In genomic region chr10:81145778-81146177, GRCm38 (mm10) we compare ENCODE assay signal across 17 mouse cellular contexts. TPM values are rescaled to one million over a fixed set of nuclear protein-coding genes. Genes with fewer than 3 reads are reported as not detected.
DNase-seq lines count a peak whose midpoint lies in the region; ATAC-seq and TF ChIP-seq lines count a peak whose summit lies in the region.
"Had no signal": no experiment of that assay in that cellular context is flagged by ENCODE, and none has a peak within 500 bp of the region (broad histone marks: within the 10 kb centered on the region; RNA-seq: fewer than 3 reads in every experiment).

No protein-coding gene starts in this region.

- no peak overlapping the region for H3K4me3 ChIP-seq in layer of hippocampus, adult 2 months
- peak overlapping the region; percentile 26 for H3K4me3 ChIP-seq in ES-Bruce4 (ENCODE audit: low read depth, low read length)
- H3K4me3 ChIP-seq in embryonic facial prominence, embryonic 13.5 days = no peak overlapping the region
- H3K4me3 ChIP-seq in myocyte = peak overlapping the region; percentile 5
- H3K4me3 ChIP-seq: lung, embryonic 15.5 days; midbrain, embryonic 12.5 days had no signal

- peaks cover 67% of the 10 kb centered on the region for H3K79me2 ChIP-seq in myocyte (ENCODE audit: control insufficient read depth, insufficient read depth)

- no peaks in the 10 kb centered on the region for H3K4me1 ChIP-seq in ES-Bruce4 (ENCODE audit: control insufficient read depth, insufficient read depth, low read length)
- peaks cover 34% of the 10 kb centered on the region for H3K4me1 ChIP-seq in embryonic facial prominence, embryonic 13.5 days

- WGBS in embryonic facial prominence, embryonic 13.5 days = 78% methylated on average over 7 of the region's 7 CpGs

- H3K4me2 ChIP-seq in embryonic facial prominence, embryonic 13.5 days = no peak overlapping the region
- H3K4me2 ChIP-seq in myocyte (ENCODE audit: low read depth) = peak overlapping the region; percentile 72
- H3K4me2 ChIP-seq: lung, embryonic 15.5 days; midbrain, embryonic 12.5 days had no signal

- TF ChIP-seq CTCF in layer of hippocampus, adult 2 months (conservative IDR thresholded peaks at IDR 0.05) = no peak
- TF ChIP-seq CTCF in ES-Bruce4 (IDR thresholded peaks at IDR 0.05; ENCODE audit: low read depth, low read length) = no peak

- no peak overlapping the region for H3ac ChIP-seq in myocyte (ENCODE audit: control insufficient read depth, insufficient read length)

- H3K36me3 ChIP-seq in ES-Bruce4 (ENCODE audit: control insufficient read depth, insufficient read depth, low read length, poor library complexity, severe bottlenecking) = peaks cover 31% of the 10 kb centered on the region
- H3K36me3 ChIP-seq in embryonic facial prominence, embryonic 13.5 days = peaks cover 81% of the 10 kb centered on the region
- H3K36me3 ChIP-seq in myocyte (ENCODE audit: control insufficient read depth, insufficient read depth) = peaks cover 16% of the 10 kb centered on the region

- TF ChIP-seq POLR2A in ES-Bruce4 (IDR thresholded peaks at IDR 0.05; ENCODE audit: insufficient read depth, low read length) = no peak
- TF ChIP-seq POLR2A in myocyte (IDR thresholded peaks at IDR 0.05; ENCODE audit: insufficient read length, low read depth) = no peak

- no peaks in the 10 kb centered on the region for H3K9me3 ChIP-seq in ES-Bruce4 (replicated peaks; ENCODE audit: control insufficient read depth, insufficient read depth, low read length, poor library complexity, severe bottlenecking)
- no peaks in the 10 kb centered on the region for H3K9me3 ChIP-seq in embryonic facial prominence, embryonic 13.5 days
- H3K9me3 ChIP-seq: lung, embryonic 15.5 days; midbrain, embryonic 12.5 days had no signal

- peak; percentile 81; the same call in 1 of the 2 replicates for TF ChIP-seq EP300 in ES-Bruce4 (IDR thresholded peaks at IDR 0.05; ENCODE audit: insufficient read depth, low read depth, low read length)

- DNase-seq in layer of hippocampus, adult 2 months (ENCODE audit: low spot score in 2 of 2) = no peak
- no peak for DNase-seq in layer of hippocampus, adult 9-10 months (ENCODE audit: low spot score)
- no peak for DNase-seq in layer of hippocampus, postnatal 10 days (ENCODE audit: low spot score in 2 of 2)
- DNase-seq in kidney, postnatal 4 days = no peak
- DNase-seq: cerebellum, postnatal 10 days; kidney, adult 11 months; spleen, adult 18-20 months had no signal

- no peaks in the 10 kb centered on the region for H3K27me3 ChIP-seq in ES-Bruce4 (ENCODE audit: control insufficient read depth, insufficient read depth, low read length, poor library complexity, severe bottlenecking)
- H3K27me3 ChIP-seq in embryonic facial prominence, embryonic 13.5 days = no peaks in the 10 kb centered on the region
- no peaks in the 10 kb centered on the region for H3K27me3 ChIP-seq in myocyte (ENCODE audit: control insufficient read depth, insufficient read depth, insufficient read length)
- H3K27me3 ChIP-seq: lung, embryonic 15.5 days; midbrain, embryonic 12.5 days had no signal

- ATAC-seq in embryonic facial prominence, embryonic 13.5 days (ENCODE audit: insufficient number of reproducible peaks, insufficient read depth, low FRiP score, low TSS enrichment, low read depth) = no peak
- ATAC-seq in erythroblast, adult 5-6 weeks (replicated peaks; ENCODE audit: low FRiP score, poor library complexity, severe bottlenecking) = no peak

- peak overlapping the region; percentile 69; the same call in 1 of the 2 replicates for H3K9ac ChIP-seq in ES-Bruce4 (ENCODE audit: low read depth, poor library complexity, severe bottlenecking)
- H3K9ac ChIP-seq in embryonic facial prominence, embryonic 13.5 days = peak overlapping the region; percentile 36; the same call in 1 of the 2 replicates
- H3K9ac ChIP-seq: lung, embryonic 15.5 days; midbrain, embryonic 12.5 days had no signal

- peak overlapping the region; percentile 62; the same call in 1 of the 2 replicates for H3K27ac ChIP-seq in layer of hippocampus, adult 2 months
- peak overlapping the region; percentile 43 for H3K27ac ChIP-seq in ES-Bruce4 (ENCODE audit: insufficient read depth, low read length)
- no peak overlapping the region for H3K27ac ChIP-seq in embryonic facial prominence, embryonic 13.5 days
- H3K27ac ChIP-seq: lung, embryonic 15.5 days; midbrain, embryonic 12.5 days had no signal

TF ChIP-seq in myocyte, 11 proteins besides CTCF, POLR2A, EP300 and RAD21:
- TF ChIP-seq MYOG (IDR thresholded peaks at IDR 0.05; ENCODE audit: control insufficient read depth in 1 of 3, insufficient read depth in 1 of 3, insufficient read length in 2 of 3, low read depth in 2 of 3) = no peak
- TF ChIP-seq E2F4 (IDR thresholded peaks at IDR 0.05; ENCODE audit: insufficient read depth) = no peak
- no peak for TF ChIP-seq MAX (IDR thresholded peaks at IDR 0.05; ENCODE audit: low read depth)
- no peak for TF ChIP-seq REST (IDR thresholded peaks at IDR 0.05; ENCODE audit: insufficient read depth, insufficient read length)
- TF ChIP-seq TCF12 (IDR thresholded peaks at IDR 0.05; ENCODE audit: insufficient read depth, poor library complexity, severe bottlenecking) = no peak
- TF ChIP-seq POLR2AphosphoS2 (IDR thresholded peaks at IDR 0.05; ENCODE audit: insufficient read length, low read depth) = no peak
- peak in 1 of 3 experiments; percentile 31 for TF ChIP-seq MYOD1 (IDR thresholded peaks at IDR 0.05; ENCODE audit: control insufficient read depth in 1 of 3, insufficient read length in 2 of 3, low read depth in 2 of 3)
- no peak for TF ChIP-seq TCF3 (IDR thresholded peaks at IDR 0.05; ENCODE audit: insufficient read length, low read depth)

RNA-seq across cellular contexts. Expression of gene Zbtb7a, which starts 10.8 kb away (rescaled TPM):
- 100 to 1,000 TPM; 103 to 109 TPM for total RNA-seq in layer of hippocampus, adult 2 months (2021)
- polyA plus RNA-seq in ES-Bruce4 (2011; ENCODE audit: insufficient read depth, insufficient read length, low read depth, missing spikeins) = 12.6 and 14.4 TPM in 2 replicates
- 27.0 and 27.9 TPM in 2 replicates for polyA plus RNA-seq in embryonic facial prominence, embryonic 13.5 days (2015; fragmentation: Nextera tagmentation; extraction: Ambion mirVana)
- 26.1 TPM for polyA plus RNA-seq in myocyte (2012; fragmentation: generic; extraction: Trizol)
- total RNA-seq in erythroblast, adult 5-6 weeks (2015; ENCODE audit: low replicate concordance) = 11.5 and 13.2 TPM in 2 replicates
- 10.1 and 14.2 TPM in 2 replicates for total RNA-seq in erythroblast, adult 5-6 weeks (2017; ENCODE audit: low replicate concordance)
- total RNA-seq in layer of hippocampus, postnatal 10 days (2021) = 10 to 100 TPM; 38.4 to 45.2 TPM

RNA-seq across cellular contexts. Expression of gene Pias4, which starts 21.9 kb away (rescaled TPM):
- total RNA-seq in layer of hippocampus, adult 2 months (2021) = 10 to 100 TPM; 29.4 to 29.5 TPM
- polyA plus RNA-seq in ES-Bruce4 (2011; ENCODE audit: insufficient read depth, insufficient read length, low read depth, missing spikeins) (36.8 and 44.9 TPM in 2 replicates), myocyte (2012; fragmentation: generic; extraction: Trizol) (43.2 TPM)
- polyA plus RNA-seq in embryonic facial prominence, embryonic 13.5 days (2015; fragmentation: Nextera tagmentation; extraction: Ambion mirVana) = 58.1 and 60.9 TPM in 2 replicates
- 4.4 and 11.3 TPM in 2 replicates for total RNA-seq in erythroblast, adult 5-6 weeks (2015; ENCODE audit: low replicate concordance)
- 12.3 and 19.3 TPM in 2 replicates for total RNA-seq in erythroblast, adult 5-6 weeks (2017; ENCODE audit: low replicate concordance)
- total RNA-seq in layer of hippocampus, postnatal 10 days (2021) = 10 to 100 TPM; 26.7 to 29.7 TPM

RNA-seq across cellular contexts. Expression of gene Eef2, which starts 30.7 kb away (rescaled TPM):
- 100 to 1,000 TPM; 907 to 909 TPM for total RNA-seq in layer of hippocampus, adult 2 months (2021)
- polyA plus RNA-seq in ES-Bruce4 (2011; ENCODE audit: insufficient read depth, insufficient read length, low read depth, missing spikeins) (2,442 and 2,478 TPM in 2 replicates), myocyte (2012; fragmentation: generic; extraction: Trizol) (3,891 TPM)
- 622 and 633 TPM in 2 replicates for polyA plus RNA-seq in embryonic facial prominence, embryonic 13.5 days (2015; fragmentation: Nextera tagmentation; extraction: Ambion mirVana)
- total RNA-seq in erythroblast, adult 5-6 weeks (2015; ENCODE audit: low replicate concordance) = 227 and 267 TPM in 2 replicates
- total RNA-seq in erythroblast, adult 5-6 weeks (2017; ENCODE audit: low replicate concordance) = 388 and 458 TPM in 2 replicates
- total RNA-seq in layer of hippocampus, postnatal 10 days (2021) = 1,000 to 10,000 TPM; 1,075 to 1,131 TPM

RNA-seq across cellular contexts. Expression of gene Dapk3, which starts 37.0 kb away (rescaled TPM):
- 10 to 100 TPM; 73.6 to 78.4 TPM for total RNA-seq in layer of hippocampus, adult 2 months (2021)
- polyA plus RNA-seq in ES-Bruce4 (2011; ENCODE audit: insufficient read depth, insufficient read length, low read depth, missing spikeins) (61.2 and 64.8 TPM in 2 replicates), myocyte (2012; fragmentation: generic; extraction: Trizol) (120 TPM)
- polyA plus RNA-seq in embryonic facial prominence, embryonic 13.5 days (2015; fragmentation: Nextera tagmentation; extraction: Ambion mirVana) = 57.1 and 60.1 TPM in 2 replicates
- total RNA-seq in erythroblast, adult 5-6 weeks (2015; ENCODE audit: low replicate concordance) = 3.3 and 7.3 TPM in 2 replicates
- 10.8 and 11.8 TPM in 2 replicates for total RNA-seq in erythroblast, adult 5-6 weeks (2017; ENCODE audit: low replicate concordance)
- total RNA-seq in layer of hippocampus, postnatal 10 days (2021) = 10 to 100 TPM; 66.1 to 67.9 TPM

RNA-seq across cellular contexts. Expression of gene 4930442H23Rik, which starts 37.9 kb away (rescaled TPM):
- not detected for total RNA-seq in layer of hippocampus, adult 2 months (2021)
- polyA plus RNA-seq in ES-Bruce4 (2011; ENCODE audit: insufficient read depth, insufficient read length, low read depth, missing spikeins) (not detected in 2 replicates), myocyte (2012; fragmentation: generic; extraction: Trizol) (0.12 TPM)
- not detected in 2 replicates for polyA plus RNA-seq in embryonic facial prominence, embryonic 13.5 days (2015; fragmentation: Nextera tagmentation; extraction: Ambion mirVana)
- not detected in 2 replicates for total RNA-seq in erythroblast, adult 5-6 weeks (2015; ENCODE audit: low replicate concordance)
- not detected in 2 replicates for total RNA-seq in erythroblast, adult 5-6 weeks (2017; ENCODE audit: low replicate concordance)
- total RNA-seq in layer of hippocampus, postnatal 10 days (2021) = not detected
- total RNA-seq: granulocyte monocyte progenitor cell, adult 5-6 weeks; heart, postnatal 25 days; left cerebral cortex, postnatal 14 days had no signal
- polyA plus RNA-seq: embryonic facial prominence, embryonic 14.5 days; midbrain, embryonic 12.5 days had no signal

Comparison
In these comparisons a context has a peak if more than half of its experiments do, and no peak if none do; other contexts are left out.
1. H3K4me3 ChIP-seq: peak in ES-Bruce4 (single experiment) and myocyte (single experiment); none in layer of hippocampus, adult 2 months (single experiment) and embryonic facial prominence, embryonic 13.5 days (single experiment).